Mouse (Mus musculus) bone marrow, adult 2 months (tissue): ENCODE measurements around the gene Gstm5.

Experiments used
- CTCF ChIP-seq: fragments of 200-500 bp; IDR thresholded peaks from 2 replicates; pipeline ENCODE4 v1.5.1; 2011; ENCODE audit warnings: low read length, control low read depth; ENCODE audit not compliant: control insufficient read depth, insufficient read depth
- POLR2A ChIP-seq: fragments of 200-500 bp; IDR thresholded peaks from 2 replicates; pipeline ENCODE4 v1.6.1; 2011; ENCODE audit warnings: low read depth, mild to moderate bottlenecking, control low read depth, low read length, borderline replicate concordance; ENCODE audit not compliant: control insufficient read depth

DNA sequence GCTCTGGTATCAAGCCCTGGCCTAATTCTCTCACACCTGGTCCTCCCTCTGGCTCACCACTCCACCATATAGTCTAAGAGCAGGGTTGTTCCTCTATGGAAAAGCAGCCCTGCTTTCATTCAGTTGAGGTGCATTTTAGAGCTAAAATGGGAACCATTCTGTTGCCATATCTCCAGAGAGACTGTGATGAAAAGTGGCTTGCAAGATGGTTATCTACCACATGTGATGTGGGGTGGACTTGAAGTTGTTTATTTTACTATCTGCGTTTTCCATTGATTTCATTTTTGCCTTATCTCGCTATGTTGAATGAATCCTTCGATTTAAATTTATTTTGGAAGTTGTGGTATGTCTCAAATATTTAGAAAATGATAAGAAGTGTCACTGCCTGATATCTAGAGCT lies 48.8 kb upstream of the Gstm5 start:
- no peak for TF ChIP-seq POLR2A
- TF ChIP-seq CTCF = no peak
